Mouse (Mus musculus) embryonic fibroblast, embryonic 13.5 days (primary cell): ENCODE data around the gene Krtap4-13. TPM values are rescaled to one million over a fixed set of nuclear protein-coding genes. Genes with fewer than 3 reads are reported as not detected.
"Not testable (repeated sequence)": the region's sequence is repeated elsewhere in the genome, so short reads cannot be mapped to it uniquely, and the experiment has no call there.

ENCODE experiments used
- H3K27ac ChIP-seq: 2 replicates; pipeline ENCODE4 v1.5.1; 2012; ENCODE audit warnings: low read length, control low read depth, inconsistent platforms; ENCODE audit not compliant: insufficient read depth
- H3K4me1 ChIP-seq: 2 replicates; pipeline ENCODE4 v1.6.1; 2011; ENCODE audit warnings: low read length; ENCODE audit not compliant: control insufficient read depth, insufficient read depth
- H3K4me3 ChIP-seq: 2 replicates; pipeline ENCODE4 v1.5.1; 2011; ENCODE audit warnings: mild to moderate bottlenecking, control low read depth, low read length; ENCODE audit not compliant: insufficient read depth
- CTCF ChIP-seq: IDR thresholded peaks from 2 replicates; pipeline ENCODE4 v1.5.1; 2011; ENCODE audit warnings: mild to moderate bottlenecking, control low read depth, low read length, moderate library complexity, borderline replicate concordance; ENCODE audit not compliant: insufficient read depth
- POLR2A ChIP-seq: IDR thresholded peaks from 2 replicates; pipeline ENCODE4 v1.6.1; 2011; ENCODE audit warnings: low read depth, mild to moderate bottlenecking, control low read depth, low read length, moderate library complexity
- polyA plus RNA-seq: library from polyadenylated mRNA; stranded (reverse); fragments of >200 nt; gene quantifications from 2 replicates; pipeline ENCODE4 v1.2.4, GENCODE M21; 2011; ENCODE audit warnings: low read depth; ENCODE audit not compliant: missing spikeins, insufficient read length

The Krtap4-13 gene
- not detected in 2 replicates for polyA plus RNA-seq

DNA sequence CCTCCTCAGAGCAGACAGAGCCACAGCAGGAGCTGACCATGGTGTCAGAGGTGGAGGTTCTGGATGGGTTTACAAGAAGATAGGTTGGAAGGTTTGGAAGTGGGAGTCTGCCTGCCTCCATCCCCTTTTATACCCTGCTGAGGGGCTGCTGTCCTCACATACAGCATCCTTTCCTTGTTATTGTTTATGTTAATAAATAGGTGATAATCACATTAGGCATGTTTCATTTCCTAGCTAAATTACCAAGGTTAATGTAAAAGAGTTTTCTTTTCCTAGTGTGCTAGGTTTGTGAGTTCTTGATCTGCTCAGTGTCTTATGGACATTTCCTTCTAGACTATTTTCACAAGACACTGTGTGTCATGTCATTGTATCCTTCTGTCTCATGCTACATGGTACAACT is at the start of gene Krtap4-13:
Krtap4-13 (minus strand) TSS at position 101 of the 400 bp plus-strand sequence.
- H3K4me3 ChIP-seq, H3K27ac ChIP-seq, H3K4me1 ChIP-seq: not testable (repeated sequence)

DNA sequence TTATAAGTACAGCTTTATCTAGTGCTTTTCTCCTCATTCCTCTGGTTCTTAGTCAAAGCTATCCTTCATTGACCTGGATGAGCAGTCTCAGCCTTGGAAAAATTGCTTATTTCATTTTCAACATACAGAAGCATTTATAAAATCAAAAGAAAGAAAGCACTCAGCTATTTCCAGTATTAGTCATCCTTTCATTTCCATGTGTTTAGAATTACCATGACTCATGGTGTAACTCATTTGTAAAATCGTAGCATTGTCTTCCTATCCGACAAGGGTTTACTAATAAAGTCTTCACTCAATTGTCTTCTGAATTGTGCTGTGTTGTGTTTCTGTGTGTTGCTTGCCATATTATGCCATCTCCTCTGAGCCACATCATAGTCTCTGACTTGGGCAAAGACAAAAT is 49.1 kb upstream of the Krtap4-13 start:
- Histone ChIP-seq H3K4me3 (no peak overlapping the region), H3K4me1 (peaks cover 8% of the 10 kb centered on the region), H3K27ac (peak overlapping the region; percentile 72)
- TF ChIP-seq POLR2A (no peak), CTCF (no peak)

DNA sequence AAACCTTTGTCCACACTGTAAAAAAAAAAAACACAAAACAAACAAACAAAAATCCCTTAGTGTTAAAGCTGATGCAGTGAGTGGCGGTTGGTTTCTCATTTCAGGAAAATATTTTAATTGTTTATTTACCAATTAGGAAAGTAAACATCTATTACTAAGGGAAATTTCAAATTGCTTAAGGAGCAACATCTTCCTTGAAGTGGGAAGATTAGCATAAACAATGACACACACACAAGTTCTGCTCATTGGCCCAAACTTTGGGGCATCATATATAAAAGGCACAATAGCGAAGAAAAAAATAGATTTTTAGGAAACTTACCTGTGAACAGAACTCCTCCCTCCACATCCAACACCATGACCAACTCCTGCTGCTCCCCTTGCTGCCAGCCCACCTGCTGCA is 47.9 kb upstream of the Krtap4-13 start, which contains the start of gene Gm11568:
Gm11568 (plus strand) TSS at position 301 of the 400 bp plus-strand sequence.
- H3K4me1 ChIP-seq = peaks cover 8% of the 10 kb centered on the region
- TF ChIP-seq POLR2A (no peak), CTCF (no peak)
- peak within 1 kb of the TSS; percentile 9 for H3K27ac ChIP-seq
- H3K4me3 ChIP-seq = no peak within 1 kb of the TSS

DNA sequence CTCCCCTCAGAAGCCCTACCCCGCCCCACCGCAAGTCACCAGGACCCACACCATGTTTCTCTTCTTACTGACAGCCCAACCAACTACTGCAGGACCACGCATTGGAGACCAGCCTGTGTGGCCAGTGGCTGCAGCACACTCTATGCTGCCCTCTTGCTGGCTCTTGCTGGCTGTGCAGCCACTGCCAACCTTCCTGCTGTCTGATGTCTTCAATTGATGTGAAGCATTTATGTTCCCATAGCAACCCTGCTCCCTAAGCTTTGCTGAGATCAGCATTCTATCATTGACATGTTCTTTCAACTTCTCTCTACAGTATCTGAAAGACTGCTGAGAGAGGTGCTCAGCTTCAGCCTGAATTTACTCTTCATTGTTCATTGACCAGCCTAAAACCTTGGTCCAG is 44.4 kb upstream of the Krtap4-13 start:
- Histone ChIP-seq H3K4me3 (no peak overlapping the region), H3K27ac (no peak overlapping the region), H3K4me1 (peaks cover 5% of the 10 kb centered on the region)
- TF ChIP-seq POLR2A (no peak), CTCF (peak; percentile 27; the same call in 1 of the 2 replicates)

DNA sequence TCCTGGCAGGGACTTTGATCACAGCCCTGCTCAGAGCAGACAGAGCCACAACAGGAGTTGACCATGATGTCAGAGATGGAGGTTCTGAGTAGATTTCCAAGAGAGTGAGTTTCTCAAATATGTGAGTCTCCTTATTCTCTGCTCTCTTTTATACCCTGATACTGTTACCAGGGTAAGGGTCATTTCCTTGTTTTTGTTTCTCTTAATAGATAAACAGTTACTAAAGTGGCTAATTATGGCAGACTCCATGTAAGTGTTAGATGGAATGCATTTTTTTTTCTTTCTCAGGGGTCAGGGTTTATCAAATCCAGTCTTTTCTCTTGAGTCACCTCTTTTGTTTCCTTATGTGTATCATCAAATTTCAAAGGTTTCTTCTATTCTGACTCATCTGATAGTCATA is 41.8 kb upstream of the Krtap4-13 start, which contains the start of gene Krtap4-16:
Krtap4-16 (minus strand) TSS at position 101 of the 400 bp plus-strand sequence.
- Histone ChIP-seq H3K27ac (no peak within 1 kb of the TSS), H3K4me1 (no peaks in the 10 kb centered on the region), H3K4me3 (no peak within 1 kb of the TSS)
- TF ChIP-seq CTCF (no peak), POLR2A (no peak)

DNA sequence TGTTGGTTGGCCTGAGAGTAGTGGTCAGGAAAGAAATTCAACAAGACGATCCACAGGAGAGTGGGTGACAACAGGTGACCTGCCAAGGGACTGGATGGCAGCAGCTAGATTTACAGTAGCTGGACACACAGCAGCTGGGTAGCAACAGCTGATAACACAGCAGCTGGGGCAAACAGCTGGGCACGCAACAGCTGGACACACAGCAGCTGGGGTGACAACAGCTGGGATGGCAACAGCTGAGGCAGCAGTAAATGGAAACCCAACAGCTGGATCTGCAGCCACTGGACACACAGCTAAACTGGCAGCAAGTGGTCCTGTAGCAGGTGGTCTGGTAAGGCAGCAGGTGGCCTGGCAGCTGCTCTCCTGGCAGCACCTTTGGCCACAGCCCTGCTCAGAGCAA is 37.1 kb upstream of the Krtap4-13 start:
- Histone ChIP-seq H3K27ac (no peak overlapping the region), H3K4me3 (no peak overlapping the region), H3K4me1 (no peaks in the 10 kb centered on the region)
- TF ChIP-seq CTCF (no peak), POLR2A (no peak)

DNA sequence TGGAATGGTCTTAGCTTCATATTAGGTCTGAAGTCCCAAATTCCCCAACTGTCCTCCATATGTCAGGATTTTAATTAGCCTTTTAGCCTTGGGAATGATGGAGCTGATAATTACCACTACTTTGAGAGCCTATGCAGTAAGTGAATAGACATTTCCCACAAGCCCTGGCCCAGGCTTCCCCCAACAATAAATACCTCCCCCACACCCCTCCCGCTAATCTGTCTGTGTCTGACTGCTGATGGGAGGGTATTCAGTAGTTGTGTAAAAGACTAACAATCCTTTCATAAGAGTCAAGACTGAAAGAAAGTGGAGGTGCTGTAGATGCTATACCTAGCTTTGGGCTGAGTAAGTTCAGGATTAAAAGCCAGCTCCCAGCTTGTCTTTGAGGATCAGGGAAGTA is 32.5 kb upstream of the Krtap4-13 start:
- TF ChIP-seq POLR2A (no peak), CTCF (no peak)
- Histone ChIP-seq H3K4me3 (no peak overlapping the region), H3K4me1 (no peaks in the 10 kb centered on the region), H3K27ac (no peak overlapping the region)

DNA sequence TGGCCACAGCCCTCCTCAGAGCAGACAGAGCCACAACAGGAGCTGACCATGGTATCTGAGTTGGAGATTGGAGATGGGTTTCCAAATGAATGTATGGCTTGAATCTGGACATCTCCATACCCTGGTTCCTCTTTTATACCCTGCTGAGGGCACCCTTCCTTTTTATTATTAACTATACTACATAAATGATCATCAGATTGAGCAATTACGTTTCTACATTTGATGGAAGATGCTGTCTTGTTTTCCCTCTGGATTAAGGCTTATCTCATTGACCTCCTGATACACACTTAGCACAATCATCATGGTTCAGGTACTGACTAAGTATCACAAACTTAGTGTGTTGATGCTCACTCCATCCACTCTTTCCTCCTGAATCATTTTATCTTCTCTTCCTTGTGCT is 28.3 kb upstream of the Krtap4-13 start, which contains the start of gene 2300003K06Rik:
2300003K06Rik (minus strand) TSS at position 101 of the 400 bp plus-strand sequence.
- Histone ChIP-seq H3K4me3 (no peak within 1 kb of the TSS), H3K27ac (no peak within 1 kb of the TSS), H3K4me1 (no peaks in the 10 kb centered on the region)
- TF ChIP-seq CTCF (no peak), POLR2A (no peak)

DNA sequence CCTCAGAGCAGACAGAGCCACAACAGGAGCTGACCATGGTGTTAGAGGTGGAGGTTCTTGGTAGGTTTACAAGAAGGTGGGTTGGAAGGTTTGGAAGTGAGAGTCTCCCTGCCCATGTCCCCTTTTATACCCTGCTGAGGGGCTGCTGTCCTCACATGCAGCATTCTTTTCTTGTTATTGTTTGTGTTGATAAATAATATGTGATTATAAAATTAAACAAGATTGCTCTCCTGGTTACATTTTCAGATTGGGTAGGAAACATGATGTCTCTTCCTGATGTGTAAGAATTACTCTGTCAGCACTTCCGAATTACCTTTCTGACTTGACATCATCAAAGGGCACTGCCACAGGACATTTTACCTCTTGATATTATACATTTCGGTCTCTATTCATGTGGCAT is 5.9 kb upstream of the Krtap4-13 start, which contains the start of gene Gm11564:
Gm11564 (minus strand) TSS at position 101 of the 400 bp plus-strand sequence.
- not testable (repeated sequence) for H3K4me1 ChIP-seq, H3K27ac ChIP-seq, H3K4me3 ChIP-seq

DNA sequence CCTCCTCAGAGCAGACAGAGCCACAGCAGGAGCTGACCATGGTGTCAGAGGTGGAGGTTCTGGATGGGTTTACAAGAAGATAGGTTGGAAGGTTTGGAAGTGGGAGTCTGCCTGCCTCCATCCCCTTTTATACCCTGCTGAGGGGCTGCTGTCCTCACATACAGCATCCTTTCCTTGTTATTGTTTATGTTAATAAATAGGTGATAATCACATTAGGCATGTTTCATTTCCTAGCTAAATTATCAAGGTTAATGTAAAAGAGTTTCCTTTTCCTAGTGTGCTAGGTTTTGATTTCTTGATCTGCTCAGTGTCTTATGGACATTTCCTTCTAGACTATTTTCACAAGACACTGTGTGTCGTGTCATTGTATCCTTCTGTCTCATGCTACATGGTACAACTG is 5.3 kb downstream of the Krtap4-13 start, which contains the start of gene Gm11554:
Gm11554 (minus strand) TSS at position 101 of the 400 bp plus-strand sequence.
- H3K4me1 ChIP-seq, H3K27ac ChIP-seq, H3K4me3 ChIP-seq: not testable (repeated sequence)

DNA sequence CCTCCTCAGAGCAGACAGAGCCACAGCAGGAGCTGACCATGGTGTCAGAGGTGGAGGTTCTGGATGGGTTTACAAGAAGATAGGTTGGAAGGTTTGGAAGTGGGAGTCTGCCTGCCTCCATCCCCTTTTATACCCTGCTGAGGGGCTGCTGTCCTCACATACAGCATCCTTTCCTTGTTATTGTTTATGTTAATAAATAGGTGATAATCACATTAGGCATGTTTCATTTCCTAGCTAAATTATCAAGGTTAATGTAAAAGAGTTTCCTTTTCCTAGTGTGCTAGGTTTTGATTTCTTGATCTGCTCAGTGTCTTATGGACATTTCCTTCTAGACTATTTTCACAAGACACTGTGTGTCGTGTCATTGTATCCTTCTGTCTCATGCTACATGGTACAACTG is 10.9 kb downstream of the Krtap4-13 start, which contains the start of gene Gm11569:
Gm11569 (minus strand) TSS at position 101 of the 400 bp plus-strand sequence.
- not testable (repeated sequence) for H3K4me3 ChIP-seq, H3K27ac ChIP-seq, H3K4me1 ChIP-seq
